Mouse (Mus musculus): ENCODE measurements around the gene Ino80.

Gene Ino80

DNA sequence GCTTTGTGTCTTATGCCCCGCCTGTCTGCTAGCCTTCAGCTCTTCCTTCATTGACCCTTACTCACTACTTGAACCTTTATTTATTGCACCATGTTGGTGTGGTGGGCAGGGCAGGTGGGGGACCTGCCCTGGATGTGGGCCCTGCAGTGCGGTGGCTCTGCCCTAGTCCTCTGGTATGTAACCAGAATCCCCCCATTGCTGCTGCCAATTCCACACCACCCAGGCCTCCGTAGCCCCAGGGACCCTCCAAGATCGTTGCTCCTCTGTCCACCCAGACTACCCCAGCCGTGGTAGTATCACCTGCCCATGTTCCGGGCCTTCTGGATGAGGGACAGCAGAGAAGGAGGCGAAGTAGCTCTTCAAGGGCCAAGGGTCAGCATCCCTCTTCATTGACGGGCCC lies 123.8 kb downstream of the Ino80 start:
- no peak for DNase-seq (ENCODE audit: low spot score)

DNA sequence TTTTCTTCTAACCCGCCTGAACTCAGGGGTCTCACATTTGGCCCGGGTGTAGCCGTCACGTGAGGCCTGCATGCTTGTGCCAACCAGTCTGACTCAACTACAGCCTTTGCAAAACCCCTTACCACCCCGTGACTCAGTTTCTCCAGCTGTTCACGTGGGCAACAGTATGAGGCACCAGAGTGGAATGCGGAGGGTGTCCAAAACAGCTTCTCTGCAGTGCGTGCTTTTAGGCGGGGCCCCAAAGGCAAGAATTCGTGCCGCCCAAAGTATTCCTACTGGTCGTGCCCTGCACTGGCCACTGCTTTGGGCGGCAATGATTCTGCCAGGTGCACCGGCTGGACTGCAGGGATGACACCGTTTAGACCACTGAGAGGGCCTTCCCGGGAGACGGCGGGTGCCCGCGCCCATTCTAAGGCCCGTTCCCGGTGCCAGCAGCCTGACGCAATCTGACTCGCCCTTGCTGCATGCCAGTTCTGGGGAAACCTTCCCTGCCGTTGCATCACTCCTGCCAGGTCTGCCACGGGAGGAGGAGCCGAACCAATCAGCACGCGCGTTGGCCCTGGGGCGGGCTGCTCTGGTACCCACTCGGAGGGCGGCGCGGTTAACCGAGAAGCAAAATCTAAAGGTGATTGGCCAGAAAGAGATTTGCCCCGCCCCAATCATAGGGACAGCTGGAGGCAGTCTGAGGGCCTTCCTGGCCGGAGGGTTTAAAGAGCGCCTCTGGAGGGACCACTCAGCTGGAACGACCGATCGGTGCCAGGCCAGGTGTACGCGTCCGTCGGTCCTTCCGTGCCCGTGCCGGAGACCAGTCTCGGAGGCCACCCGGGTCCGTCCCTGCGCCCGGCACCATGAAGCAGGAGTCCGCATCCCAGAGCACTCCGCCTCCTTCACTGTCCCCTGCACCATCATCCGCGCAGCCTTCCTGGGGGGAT lies 126.7 kb downstream of the Ino80 start, which contains the start of gene Chac1:
Gene Chac1, plus strand, starts transcription at position 675 of the 932 bp plus-strand sequence.
- peak; percentile 90 for DNase-seq (ENCODE audit: low spot score)

DNA sequence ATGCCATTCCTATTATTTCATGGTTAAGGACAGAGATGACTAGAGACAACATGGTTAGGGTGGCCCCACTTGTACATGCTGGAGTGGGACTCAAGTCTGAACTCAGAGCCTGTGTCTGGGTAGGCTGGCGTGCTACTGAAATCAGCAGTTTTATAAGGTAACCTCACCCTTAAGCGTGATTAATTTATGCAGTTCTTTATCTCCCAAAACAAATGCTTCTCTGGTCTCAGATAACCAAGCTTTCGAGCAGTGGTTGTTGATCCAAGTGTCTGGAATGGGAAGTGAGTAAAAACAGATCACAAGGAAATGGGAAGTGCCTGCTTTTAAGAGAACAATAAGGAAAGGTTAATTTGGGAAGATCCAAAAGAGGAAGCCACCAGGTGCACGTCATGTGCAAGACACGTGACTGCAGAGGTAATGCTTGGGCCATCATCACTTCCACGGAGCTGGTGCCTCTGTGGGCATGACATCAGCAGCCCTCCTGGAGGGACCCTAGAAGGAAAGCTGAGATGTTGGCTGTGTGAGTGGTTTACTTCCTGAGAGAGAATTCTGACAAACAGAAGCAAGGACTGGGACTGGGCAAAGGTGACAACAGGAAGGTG lies 132.8 kb downstream of the Ino80 start:
- DNase-seq (ENCODE audit: low spot score), result no peak

DNA sequence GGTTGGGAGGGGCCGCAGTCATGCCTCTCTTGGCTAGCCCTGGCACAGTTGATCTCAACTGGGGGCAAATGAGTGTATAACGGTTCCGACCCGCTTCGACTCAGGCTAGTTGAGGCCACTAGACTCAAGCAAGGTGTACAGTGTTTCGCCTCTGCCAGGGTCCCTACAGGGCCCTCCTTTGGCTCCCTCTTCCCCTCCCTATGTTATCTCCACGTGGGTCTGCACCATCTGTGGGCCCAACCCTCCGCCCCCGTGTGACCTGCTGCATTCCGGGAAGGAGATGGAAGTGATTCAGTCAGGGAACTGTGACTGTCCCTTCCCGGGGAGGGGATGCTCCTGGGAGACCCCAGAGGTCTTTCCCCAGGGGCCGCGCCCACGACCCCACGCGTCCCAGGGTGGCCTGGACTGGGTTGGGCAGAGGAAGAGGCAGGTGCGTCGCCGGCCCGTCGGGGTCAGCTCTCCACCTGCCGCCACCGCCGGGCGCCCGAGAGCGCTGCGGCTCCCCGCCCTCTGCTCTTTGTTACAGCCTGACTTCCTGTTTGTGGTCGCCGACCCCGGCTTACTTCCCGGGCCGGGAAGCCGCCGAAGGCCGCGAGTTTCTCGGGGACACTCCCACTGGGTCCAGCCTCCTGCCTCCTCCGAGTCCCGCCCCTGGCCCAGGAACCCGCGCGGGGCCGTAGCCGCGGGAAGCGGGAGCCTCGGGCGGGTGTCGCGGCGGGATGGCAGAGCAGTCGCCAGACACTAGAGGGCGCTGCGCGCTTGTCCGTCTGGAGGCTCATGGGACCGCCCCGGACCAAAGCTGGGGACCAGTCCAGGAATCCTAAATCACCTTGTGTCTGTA lies 139.8 kb downstream of the Ino80 start:
- peak; percentile 89 for DNase-seq (ENCODE audit: low spot score)

DNA sequence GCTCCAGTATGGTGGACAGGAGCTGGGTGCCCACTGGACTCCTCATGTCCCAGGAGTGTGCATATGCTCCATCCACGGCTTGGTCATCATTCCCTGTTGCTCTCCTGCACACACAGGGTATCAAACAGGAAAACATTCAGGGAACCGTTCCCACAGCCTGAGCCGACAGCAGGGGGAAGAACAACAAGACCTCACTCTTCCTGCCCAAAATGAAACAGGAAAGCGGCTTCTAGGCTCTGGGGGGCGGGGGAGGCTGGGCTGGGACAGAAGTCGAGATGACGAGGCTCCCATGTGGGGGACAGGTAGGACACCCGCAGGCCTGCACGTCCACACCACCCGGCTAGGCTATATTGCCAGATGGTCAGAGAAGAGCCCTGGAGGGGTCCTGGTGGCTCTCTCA lies 141.0 kb downstream of the Ino80 start:
- no peak for DNase-seq (ENCODE audit: low spot score)

DNA sequence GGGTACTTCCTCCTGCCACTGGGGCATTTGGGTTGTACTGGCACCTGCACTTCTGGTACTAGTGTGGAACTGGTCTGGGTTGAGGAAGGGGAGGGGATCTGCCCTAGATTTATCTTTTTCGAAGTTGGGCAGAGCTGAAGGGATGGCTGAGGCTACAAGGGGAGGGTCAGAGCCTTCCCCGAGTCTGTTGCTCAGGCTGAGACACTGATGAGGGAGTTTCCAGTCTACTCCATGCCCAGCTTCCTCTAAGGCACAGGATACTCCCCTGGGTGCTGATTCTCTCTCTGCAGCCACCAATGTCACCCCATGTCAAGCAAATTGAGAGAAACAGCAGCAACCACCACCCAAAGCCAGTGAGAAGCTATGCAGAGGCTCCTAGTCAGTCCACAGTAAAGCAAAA lies 141.5 kb downstream of the Ino80 start:
- DNase-seq (ENCODE audit: low spot score), result no peak

DNA sequence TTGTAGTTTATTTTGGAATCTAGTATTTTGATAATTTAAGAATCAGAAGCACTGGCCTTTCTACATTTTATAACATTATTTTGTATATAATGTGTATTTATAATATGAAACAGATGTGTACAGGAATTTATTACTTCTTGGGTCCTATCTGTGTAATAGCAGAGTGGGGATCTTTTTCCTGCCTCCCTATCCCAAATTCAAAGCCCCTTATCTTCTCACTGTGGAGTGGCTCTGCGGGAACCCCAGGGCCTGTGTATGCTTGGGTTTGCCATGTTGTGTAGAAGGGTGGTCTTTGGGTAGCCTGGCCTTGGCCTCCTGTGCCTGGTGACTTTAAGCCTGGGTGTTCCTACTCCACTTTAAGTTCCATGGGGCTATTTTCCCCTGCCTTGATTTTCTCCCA lies 142.0 kb downstream of the Ino80 start:
- DNase-seq (ENCODE audit: low spot score), result no peak

DNA sequence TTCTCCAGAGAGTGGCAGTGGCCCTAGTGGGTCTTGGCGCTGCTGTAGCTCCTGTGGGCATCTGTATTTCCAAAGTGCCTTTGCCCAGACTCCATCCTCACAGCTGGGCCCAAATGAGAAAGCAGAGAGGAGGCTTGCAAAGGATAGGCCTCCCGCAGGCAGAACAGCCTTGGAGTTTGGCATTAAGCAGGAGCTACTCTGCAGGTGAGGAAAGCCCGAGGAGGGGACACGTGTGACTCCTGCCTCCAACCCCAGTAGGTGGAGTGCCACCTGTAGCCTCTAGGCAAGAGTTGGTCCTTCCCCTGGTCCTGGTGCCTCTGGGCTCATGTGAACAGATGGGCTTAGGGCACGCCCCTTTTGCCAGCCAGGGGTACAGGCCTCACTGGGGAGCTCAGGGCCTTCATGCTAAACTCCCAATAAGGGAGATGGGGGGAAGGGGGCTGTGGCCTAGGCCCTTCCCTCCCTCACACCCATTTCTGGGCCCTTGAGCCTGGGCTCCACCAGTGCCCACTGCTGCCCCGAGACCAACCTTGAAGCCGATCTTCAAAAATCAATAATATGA lies 142.4 kb downstream of the Ino80 start:
- no peak for DNase-seq (ENCODE audit: low spot score)

DNA sequence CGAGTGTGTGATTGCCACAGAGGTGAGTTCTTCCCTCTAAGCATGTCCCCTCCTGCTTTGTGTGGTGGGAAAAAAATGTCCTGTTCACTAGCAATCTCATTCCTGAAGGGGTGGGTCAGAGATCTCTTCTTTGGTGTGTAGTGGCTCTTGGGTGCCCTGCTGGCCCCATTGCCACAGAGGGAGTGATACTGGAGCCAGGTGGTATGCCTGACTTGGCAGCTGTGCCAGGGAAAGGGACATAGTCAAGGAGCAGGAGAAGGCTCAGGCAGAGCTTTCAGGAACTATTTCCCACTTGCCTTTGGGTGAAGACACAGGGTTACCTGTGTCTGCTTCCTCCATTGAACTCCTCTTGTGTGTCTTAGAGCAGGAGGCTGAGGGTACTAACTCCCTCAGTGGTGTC lies 143.4 kb downstream of the Ino80 start:
- no peak for DNase-seq (ENCODE audit: low spot score)

DNA sequence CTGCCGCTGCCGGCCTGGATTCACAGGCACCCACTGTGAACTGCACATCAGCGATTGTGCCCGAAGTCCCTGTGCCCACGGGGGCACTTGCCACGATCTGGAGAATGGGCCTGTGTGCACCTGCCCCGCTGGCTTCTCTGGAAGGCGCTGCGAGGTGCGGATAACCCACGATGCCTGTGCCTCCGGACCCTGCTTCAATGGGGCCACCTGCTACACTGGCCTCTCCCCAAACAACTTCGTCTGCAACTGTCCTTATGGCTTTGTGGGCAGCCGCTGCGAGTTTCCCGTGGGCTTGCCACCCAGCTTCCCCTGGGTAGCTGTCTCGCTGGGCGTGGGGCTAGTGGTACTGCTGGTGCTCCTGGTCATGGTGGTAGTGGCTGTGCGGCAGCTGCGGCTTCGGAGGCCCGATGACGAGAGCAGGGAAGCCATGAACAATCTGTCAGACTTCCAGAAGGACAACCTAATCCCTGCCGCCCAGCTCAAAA lies 145.3 kb downstream of the Ino80 start:
- no peak for DNase-seq (ENCODE audit: low spot score)

DNA sequence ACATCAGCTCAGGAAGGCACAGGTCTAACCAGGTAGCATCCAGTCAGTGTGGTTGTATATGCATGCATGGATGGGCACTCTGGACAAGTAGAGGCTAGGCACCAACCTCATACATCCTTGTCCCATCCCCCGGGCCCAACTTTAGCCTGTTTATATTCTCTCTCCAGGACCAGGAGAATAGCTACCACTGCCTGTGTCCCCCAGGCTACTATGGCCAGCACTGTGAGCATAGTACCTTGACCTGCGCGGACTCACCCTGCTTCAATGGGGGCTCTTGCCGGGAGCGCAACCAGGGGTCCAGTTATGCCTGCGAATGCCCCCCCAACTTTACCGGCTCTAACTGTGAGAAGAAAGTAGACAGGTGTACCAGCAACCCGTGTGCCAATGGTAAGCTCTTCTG lies 146.7 kb downstream of the Ino80 start:
- no peak for DNase-seq (ENCODE audit: low spot score)

DNA sequence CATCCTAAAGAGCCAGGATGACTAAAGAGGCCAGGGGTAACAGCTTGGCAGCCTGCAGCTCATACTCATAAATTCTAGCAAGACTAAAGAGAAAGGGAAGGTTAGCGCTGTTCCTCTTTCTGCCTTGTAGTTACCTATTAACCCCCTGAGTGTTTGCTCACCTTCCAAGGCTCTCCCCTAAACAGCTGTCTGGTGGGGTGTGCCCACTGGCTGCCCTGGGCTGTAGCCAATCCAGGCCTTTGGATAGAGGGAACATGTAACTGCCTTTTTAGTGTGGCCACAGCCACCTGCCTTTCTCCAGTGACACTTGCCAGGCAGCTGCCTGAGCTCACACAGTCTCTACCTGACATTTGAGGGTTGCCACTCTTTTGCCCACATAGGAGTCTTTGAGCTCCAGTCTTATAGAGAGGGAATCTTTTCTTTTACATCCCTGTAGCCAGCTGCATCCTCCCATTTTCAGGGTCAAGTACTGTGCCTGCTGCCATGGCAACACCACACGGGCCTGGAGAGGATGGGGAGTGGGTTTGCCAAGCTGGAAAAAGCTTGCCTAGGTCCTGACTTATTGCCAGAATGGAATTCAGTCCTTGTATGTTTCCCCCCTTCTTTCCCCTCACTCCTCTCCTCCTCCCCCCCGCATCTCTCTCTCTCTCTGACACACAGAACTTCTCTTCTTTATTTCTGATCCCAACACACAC lies 148.2 kb downstream of the Ino80 start:
- no peak for DNase-seq (ENCODE audit: low spot score)

DNA sequence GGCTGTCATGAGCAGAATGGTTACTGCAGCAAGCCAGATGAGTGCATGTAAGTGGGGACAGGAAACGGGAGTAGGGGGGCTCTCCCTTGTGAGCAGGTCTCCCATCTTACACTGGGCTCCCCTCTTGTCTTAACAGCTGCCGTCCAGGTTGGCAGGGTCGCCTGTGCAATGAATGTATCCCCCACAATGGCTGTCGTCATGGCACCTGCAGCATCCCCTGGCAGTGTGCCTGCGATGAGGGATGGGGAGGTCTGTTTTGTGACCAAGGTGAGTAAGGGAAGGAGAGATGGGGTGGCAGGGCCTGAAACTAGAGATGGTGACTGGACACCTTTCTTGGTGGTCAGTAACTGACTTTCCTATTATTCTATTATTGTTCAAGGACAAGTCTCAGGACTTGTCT lies 148.9 kb downstream of the Ino80 start:
- no peak for DNase-seq (ENCODE audit: low spot score)

DNA sequence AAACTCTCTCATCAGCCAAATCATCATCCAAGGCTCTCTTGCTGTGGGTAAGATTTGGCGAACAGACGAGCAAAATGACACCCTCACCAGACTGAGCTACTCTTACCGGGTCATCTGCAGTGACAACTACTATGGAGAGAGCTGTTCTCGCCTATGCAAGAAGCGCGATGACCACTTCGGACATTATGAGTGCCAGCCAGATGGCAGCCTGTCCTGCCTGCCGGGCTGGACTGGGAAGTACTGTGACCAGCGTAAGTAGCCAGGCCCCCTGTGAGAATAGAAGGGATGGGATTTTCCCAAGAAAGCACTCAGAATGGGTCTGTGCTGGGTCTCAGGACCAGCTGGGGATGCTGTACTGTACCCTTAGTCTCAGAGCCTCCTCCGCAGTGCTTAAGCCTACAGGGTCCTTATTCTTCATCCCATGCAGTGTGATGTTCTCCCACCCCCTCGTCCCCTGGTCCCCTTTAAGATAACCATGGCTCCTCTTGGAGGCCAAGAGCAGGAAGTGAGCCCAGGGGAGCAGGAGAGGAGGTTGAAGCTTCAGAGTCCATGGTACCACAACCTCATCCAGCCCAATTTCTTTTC lies 149.5 kb downstream of the Ino80 start:
- no peak for DNase-seq (ENCODE audit: low spot score)

DNA sequence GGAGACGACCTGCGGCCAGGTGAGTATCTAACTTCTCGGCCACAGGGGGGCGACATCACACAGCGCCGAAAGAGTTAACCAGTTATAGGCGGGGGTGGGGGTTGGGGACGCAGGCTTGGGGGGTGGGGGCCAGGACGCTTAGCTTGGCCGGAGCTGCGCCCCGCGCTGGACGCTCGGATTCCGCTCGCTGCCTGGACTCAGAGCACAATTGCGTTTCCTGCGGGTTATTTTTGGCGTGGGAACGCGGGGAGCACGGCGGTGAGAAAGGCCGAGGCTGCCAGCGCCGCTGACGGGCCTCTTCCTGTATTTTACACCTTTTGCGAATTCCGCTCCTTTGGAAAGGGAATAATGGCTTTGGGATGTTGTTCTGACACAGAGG lies 150.4 kb downstream of the Ino80 start:
- DNase-seq (ENCODE audit: low spot score), result peak; percentile 66

DNA sequence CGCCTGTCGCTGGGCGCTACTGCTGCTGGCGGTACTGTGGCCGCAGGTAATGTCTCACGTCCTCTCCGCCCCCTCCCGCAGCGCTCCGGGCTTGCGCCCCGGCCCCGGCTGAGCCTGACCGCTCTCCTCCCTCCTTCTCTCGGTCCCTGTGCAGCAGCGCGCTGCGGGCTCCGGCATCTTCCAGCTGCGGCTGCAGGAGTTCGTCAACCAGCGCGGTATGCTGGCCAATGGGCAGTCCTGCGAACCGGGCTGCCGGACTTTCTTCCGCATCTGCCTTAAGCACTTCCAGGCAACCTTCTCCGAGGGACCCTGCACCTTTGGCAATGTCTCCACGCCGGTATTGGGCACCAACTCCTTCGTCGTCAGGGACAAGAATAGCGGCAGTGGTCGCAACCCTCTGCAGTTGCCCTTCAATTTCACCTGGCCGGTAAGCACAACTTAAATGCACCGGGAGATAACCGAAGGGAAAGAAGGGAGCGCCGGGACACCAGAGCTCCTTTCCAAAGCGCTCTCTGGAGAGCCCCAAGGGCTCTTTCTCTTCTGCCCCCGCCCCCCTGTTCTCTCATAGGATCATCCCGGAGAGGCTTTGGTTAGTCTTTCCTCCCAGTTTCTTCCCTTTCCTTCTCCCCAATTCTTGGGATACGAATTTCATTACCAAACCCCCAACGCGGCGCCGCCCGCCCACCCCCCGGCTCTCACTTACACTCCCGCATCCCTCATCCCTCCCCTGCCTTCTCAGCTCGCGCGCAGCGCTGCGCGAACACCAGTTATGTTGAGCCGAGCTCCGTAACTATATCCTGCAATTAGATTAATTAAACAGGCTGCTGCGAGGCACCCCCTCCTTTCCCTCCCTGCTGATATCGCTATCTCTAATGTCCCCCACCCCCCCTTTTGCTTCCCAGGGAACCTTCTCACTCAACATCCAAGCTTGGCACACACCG lies 151.1 kb downstream of the Ino80 start:
- peak; percentile 34 for DNase-seq (ENCODE audit: low spot score)

DNA sequence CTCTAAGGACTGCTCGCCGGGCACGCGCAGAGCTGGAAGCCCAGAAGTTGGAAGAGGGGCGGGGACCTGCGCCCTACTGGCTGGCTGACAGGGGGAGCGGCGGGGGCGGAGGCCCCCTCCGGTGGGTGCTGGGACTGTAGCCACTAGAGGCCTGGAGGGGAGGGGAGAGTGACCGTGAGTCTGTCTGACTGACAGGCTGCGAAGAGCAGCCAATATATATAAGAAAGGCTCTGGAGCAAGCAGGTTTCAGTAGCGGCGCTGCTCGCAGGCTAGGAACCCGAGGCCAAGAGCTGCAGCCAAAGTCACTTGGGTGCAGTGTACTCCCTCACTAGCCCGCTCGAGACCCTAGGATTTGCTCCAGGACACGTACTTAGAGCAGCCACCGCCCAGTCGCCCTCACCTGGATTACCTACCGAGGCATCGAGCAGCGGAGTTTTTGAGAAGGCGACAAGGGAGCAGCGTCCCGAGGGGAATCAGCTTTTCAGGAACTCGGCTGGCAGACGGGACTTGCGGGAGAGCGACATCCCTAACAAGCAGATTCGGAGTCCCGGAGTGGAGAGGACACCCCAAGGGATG lies 151.8 kb downstream of the Ino80 start, which contains the start of gene Dll4:
Gene Dll4, plus strand, starts transcription at position 217 of the 576 bp plus-strand sequence.
- peak; percentile 63 for DNase-seq (ENCODE audit: low spot score)

DNA sequence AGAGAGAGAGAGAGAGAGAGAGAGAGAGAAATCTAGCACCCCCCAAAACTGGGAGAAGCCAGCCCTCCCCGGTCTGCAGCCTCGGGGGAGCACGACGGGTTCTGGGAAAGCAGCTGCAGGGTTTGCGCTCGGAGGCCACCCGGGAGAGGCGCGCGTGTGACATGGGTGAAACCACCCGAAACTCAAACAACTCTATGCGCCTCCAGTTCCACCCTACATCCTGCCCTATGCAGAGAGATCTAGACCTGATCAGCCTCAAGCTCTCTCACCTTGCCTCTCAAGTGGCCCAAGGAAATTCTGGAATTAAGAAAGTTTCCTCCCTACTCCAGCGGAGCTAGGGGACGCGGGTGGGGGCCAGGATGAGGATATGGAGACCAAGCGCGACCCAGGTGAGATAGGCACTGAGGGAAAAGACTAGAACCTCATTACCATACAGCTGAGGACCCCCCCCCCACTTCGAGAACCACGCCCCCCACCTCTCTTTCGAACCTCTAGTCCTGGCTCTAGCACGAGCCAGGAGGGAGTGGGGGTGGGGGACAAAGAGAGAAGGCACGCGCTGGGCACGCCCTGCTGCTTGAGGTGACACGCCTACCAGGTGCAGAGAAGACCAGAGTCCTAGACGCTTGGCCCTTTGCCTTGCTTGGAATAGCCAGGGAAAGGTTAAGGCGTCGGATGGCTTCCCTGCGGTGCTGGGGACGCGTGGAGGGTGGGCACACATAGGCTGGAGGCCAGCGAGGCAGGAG lies 152.7 kb downstream of the Ino80 start:
- peak; percentile 32 for DNase-seq (ENCODE audit: low spot score)
